Mouse (Mus musculus) embryonic facial prominence, embryonic 15.5 days (tissue): ENCODE results near the gene Nit2. TPM values are rescaled to one million over a fixed set of nuclear protein-coding genes. Genes with fewer than 3 reads are reported as not detected.

ENCODE experiments used
- ATAC-seq: fragments of 200-750 bp; cut with Nextera tagmentation; 2 replicates; pipeline ENCODE4 v1.8.0; 2017; ENCODE audit warnings: low read depth, moderate TSS enrichment; ENCODE audit not compliant: insufficient number of reproducible peaks, low FRiP score, low TSS enrichment
- H3K27ac ChIP-seq: fragments of 300-500 bp; sonication (generic); replicated peaks from 2 replicates; pipeline ENCODE4 v1.5.1; 2015; ENCODE audit warnings: mild to moderate bottlenecking, inconsistent platforms
- H3K27me3 ChIP-seq: fragments of 300-500 bp; sonication (generic); 2 replicates; pipeline ENCODE4 v1.6.1; 2015; ENCODE audit warnings: inconsistent platforms
- H3K36me3 ChIP-seq: fragments of 300-500 bp; sonication (generic); 2 replicates; pipeline ENCODE4 v1.6.1; 2015; ENCODE audit warnings: mild to moderate bottlenecking, inconsistent platforms
- H3K4me1 ChIP-seq: fragments of 300-500 bp; sonication (generic); 2 replicates; pipeline ENCODE4 v1.6.1; 2015; ENCODE audit warnings: inconsistent platforms
- H3K4me2 ChIP-seq: fragments of 300-500 bp; sonication (generic); replicated peaks from 2 replicates; pipeline ENCODE4 v1.6.1; 2015; ENCODE audit warnings: mild to moderate bottlenecking, inconsistent platforms
- H3K4me3 ChIP-seq: fragments of 300-500 bp; sonication (generic); replicated peaks from 2 replicates; pipeline ENCODE4 v1.5.1; 2015; ENCODE audit warnings: mild to moderate bottlenecking, inconsistent platforms
- H3K9ac ChIP-seq: fragments of 300-500 bp; sonication (generic); 2 replicates; pipeline ENCODE4 v1.6.1; 2015; ENCODE audit warnings: inconsistent platforms
- H3K9me3 ChIP-seq: fragments of 300-500 bp; sonication (generic); replicated peaks from 2 replicates; pipeline ENCODE4 v1.6.1; 2016; ENCODE audit warnings: inconsistent platforms
- WGBS: fragments of 180-500 bp; shearing (Covaris S2); methylation state at CpG from one replicate; pipeline ENCODE4 v1.1.7; 2015; 5-methylcytosine and 5-hydroxymethylcytosine counted together
- polyA plus RNA-seq: library from polyadenylated mRNA; unstranded; fragments of >200 nt; fragmentation: Nextera tagmentation; extraction: Ambion mirVana; gene quantifications from 2 replicates; pipeline ENCODE4 v1.2.1, GENCODE M21; 2015

Nit2 gene
- 79.6 and 88.6 TPM in 2 replicates for polyA plus RNA-seq

DNA sequence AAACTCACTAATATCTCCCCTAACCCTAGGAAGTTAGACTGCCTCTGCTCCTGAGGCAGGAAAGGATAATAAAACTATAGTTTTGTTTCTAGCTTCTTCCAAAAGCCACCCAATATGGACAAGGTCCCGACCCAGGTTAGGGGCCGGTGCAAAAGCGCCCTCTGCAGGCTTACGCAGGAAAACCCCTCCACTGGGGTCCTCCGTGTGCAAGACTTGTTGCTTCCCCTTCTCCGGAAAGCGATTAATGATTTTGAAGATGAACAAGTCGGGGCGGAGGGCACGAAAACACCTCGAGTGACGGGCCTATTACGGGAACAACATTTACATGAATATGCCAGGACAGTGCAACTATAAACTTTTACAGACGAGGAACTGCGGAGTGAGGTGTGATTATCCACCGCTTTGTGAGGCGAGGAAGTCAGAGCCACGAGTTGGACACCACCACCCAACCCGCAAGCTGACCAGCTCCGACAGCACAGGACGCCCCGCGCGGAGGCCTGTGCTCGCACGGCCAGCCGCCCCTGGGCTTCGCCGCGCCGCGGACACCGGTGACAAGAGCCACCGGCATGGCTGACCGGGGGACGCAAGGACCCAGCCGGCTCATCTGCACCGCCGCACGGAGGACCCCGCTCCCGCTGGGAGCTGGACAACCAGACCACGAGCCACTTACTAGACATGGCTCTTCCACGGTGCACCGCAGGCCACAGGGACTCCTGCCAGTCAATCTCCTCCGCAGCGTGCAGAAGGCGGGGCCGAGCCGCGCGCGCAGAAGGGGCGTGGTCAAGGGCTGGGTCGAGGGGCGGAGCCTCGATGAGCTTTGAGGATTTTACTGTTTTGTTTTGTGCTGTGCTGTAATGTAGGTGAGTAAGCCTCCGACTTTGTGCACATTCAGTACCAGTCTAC, at the start of gene Nit2:
TSS of gene Nit2 (minus strand) at position 731 of the 903 bp plus-strand sequence.
- under 1% methylated on average over 58 of the region's 58 CpGs for WGBS
- peak; percentile 97 for ATAC-seq
- Histone ChIP-seq H3K36me3 (peaks cover 38% of the 10 kb centered on the region), H3K4me1 (no peaks in the 10 kb centered on the region; the same call in 1 of the 2 replicates), H3K9ac (peak within 1 kb of the TSS; percentile 57), H3K4me2 (peak within 1 kb of the TSS; percentile 50), H3K4me3 (peak within 1 kb of the TSS; percentile 63), H3K27ac (peak within 1 kb of the TSS; percentile 87), H3K27me3 (no peaks in the 10 kb centered on the region), H3K9me3 (no peaks in the 10 kb centered on the region)

DNA sequence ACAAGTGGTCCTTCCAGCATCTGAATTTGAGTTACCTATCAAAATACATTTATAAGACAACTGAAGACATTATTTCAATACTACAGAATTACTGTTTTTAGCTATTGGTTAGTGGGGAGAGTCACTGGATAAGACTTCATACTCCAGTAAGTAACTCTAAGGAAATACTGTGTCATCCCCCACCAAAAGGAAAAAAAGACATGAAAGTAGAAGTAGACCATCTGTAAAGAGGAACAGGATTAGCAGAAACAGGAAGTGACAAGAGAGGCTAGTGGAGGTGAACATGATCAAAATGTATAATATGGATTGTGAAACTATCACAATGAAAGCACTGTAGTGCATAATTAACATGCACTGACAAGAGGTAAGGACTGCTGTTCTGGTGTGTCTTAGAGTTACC, 48.8 kb upstream of the Nit2 start:
- H3K4me1 ChIP-seq: no peaks in the 10 kb centered on the region
- peaks cover 42% of the 10 kb centered on the region for H3K36me3 ChIP-seq
- H3K27ac ChIP-seq: no peak overlapping the region
- no peak overlapping the region for H3K4me3 ChIP-seq
- H3K9ac ChIP-seq: no peak overlapping the region
- no peak overlapping the region for H3K4me2 ChIP-seq
- H3K27me3 ChIP-seq: no peaks in the 10 kb centered on the region
- ATAC-seq: no peak
- H3K9me3 ChIP-seq: no peaks in the 10 kb centered on the region

DNA sequence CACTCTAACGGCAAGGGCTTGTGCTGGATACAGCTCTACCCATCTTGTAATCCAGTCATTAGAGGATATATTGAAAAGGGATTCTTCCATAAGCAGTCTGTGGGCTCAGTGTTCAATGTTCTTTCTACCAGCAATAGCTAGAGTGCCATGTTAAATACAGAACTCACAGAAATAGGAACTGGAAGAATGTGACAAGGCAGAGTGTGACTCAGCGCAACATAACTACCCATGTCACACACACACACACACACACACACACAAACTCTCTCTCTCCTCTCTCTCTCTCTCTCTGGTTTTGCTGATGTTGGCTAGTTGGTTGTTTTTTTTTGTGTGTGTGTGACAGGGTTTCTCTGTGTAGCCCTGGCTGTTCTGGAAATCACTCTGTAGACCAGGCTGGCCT, 43.9 kb upstream of the Nit2 start:
- H3K4me3 ChIP-seq: no peak overlapping the region
- no peak for ATAC-seq
- H3K4me1 ChIP-seq: no peaks in the 10 kb centered on the region
- no peaks in the 10 kb centered on the region for H3K27me3 ChIP-seq
- peaks cover 32% of the 10 kb centered on the region for H3K36me3 ChIP-seq
- no peaks in the 10 kb centered on the region for H3K9me3 ChIP-seq
- H3K4me2 ChIP-seq: no peak overlapping the region
- H3K9ac ChIP-seq: no peak overlapping the region
- no peak overlapping the region for H3K27ac ChIP-seq
- 90% methylated on average over 2 of the region's 2 CpGs for WGBS

DNA sequence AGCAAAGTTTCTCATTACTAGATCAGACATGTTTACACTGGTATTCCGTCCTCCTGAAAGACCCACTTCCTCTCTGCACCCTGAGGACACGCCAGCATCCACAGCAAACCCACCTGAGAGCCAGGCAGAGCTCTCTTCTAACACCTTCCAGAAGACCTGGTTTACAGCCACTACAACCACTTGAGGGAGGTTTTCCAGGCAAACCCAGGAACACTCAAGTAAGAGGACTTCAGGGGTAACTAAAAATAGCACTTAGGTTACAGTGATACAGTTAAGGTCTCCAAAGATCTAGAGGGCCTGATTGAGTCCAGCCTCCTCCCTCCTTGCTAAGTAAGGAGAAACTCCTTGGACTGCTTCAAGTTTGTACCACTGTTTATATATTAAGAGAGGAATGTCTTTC, 41.2 kb upstream of the Nit2 start:
- no peak overlapping the region for H3K27ac ChIP-seq
- peaks cover 31% of the 10 kb centered on the region for H3K36me3 ChIP-seq
- no peaks in the 10 kb centered on the region for H3K27me3 ChIP-seq
- 73% methylated on average over 2 of the region's 2 CpGs for WGBS
- H3K9me3 ChIP-seq: no peaks in the 10 kb centered on the region
- no peaks in the 10 kb centered on the region for H3K4me1 ChIP-seq
- H3K9ac ChIP-seq: no peak overlapping the region
- ATAC-seq: no peak
- H3K4me3 ChIP-seq: no peak overlapping the region
- no peak overlapping the region for H3K4me2 ChIP-seq

DNA sequence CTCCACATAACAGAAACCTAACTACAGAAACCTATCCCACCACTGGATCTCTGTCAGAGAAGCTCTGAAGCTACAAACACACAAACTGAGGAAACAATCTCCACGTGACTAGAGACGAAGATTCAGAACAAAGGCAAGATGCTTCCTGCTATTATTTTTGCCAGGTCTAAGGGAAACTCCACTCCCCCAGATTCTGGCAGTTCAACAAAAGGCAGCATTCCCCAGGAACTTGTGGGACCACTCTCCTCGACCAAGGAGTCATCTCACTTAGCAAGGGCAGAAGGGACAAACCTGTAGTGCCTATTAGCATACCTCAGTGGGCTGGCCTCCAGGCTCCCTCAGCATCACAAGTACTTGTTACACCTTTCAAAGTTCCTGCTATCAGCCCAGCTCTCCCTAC, 30.1 kb upstream of the Nit2 start:
- 73% methylated on average over 3 of the region's 3 CpGs for WGBS
- Histone ChIP-seq H3K4me1 (no peaks in the 10 kb centered on the region), H3K4me3 (no peak overlapping the region), H3K27ac (no peak overlapping the region), H3K36me3 (peaks cover 41% of the 10 kb centered on the region), H3K9me3 (no peaks in the 10 kb centered on the region), H3K27me3 (no peaks in the 10 kb centered on the region), H3K4me2 (no peak overlapping the region), H3K9ac (no peak overlapping the region)
- no peak for ATAC-seq

DNA sequence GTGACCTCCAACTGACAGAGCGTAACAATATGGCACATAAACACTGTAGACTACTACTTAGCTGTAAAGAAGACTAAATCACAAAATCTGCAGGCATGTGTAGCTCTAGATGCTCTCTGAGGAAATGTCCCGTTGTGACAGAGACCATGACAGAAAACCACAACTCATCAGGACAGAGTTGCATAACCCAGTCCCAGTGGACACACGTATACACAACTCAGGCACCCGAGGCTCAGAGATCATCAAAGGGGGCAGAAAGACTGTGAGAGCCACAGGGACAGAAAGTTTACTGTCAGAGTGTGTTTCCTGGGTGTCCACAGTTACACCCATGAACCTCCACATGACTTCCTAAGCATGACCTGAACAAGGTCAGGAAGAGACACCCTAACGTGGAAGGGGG, 29.4 kb upstream of the Nit2 start:
- WGBS: 88% methylated on average over 5 of the region's 5 CpGs
- no peak overlapping the region for H3K9ac ChIP-seq
- H3K4me1 ChIP-seq: no peaks in the 10 kb centered on the region
- H3K9me3 ChIP-seq: no peaks in the 10 kb centered on the region
- H3K4me2 ChIP-seq: no peak overlapping the region
- peaks cover 47% of the 10 kb centered on the region for H3K36me3 ChIP-seq
- no peaks in the 10 kb centered on the region for H3K27me3 ChIP-seq
- no peak for ATAC-seq
- H3K4me3 ChIP-seq: no peak overlapping the region
- H3K27ac ChIP-seq: no peak overlapping the region

DNA sequence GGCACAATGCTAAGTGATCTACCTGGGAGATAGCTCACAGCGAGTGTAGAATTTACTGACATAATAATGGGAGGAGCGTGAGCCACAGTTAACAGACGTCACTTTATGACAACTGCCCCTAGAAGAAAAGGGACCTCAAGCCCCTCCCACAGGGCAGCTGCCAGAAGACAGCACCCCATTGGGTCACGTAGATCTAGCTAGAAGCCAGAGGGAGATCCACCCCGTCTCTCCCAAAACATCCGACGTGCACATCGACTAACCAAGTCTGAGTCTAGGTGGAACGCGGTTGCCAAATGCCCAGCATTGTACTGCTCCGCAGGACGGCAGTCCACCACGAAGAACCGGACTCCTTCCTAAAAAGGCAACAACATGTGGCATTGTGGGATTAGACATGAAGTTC, 24.1 kb upstream of the Nit2 start:
- Histone ChIP-seq H3K4me2 (no peak overlapping the region), H3K4me3 (no peak overlapping the region)
- 91% methylated on average over 14 of the region's 14 CpGs for WGBS

DNA sequence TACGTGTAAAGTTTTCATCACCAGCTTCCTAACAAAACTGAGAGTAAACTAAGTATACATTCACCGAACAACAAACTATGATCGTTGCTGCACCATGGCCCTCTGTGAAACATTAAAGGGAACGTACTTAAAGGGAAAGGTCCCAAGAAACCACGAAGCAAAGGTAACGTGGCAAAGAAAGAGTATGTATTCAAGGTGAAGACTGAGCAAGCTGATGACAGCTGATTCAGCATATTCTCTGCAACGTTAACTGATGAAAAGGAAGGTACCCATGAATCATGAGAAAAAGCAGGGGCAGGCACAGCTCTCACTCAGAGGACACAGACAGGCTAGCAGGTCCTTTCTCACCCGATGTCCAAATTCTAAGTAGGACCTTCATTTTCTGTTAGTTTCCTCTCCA, 23.2 kb upstream of the Nit2 start:
- Histone ChIP-seq H3K4me2 (no peak overlapping the region), H3K9ac (no peak overlapping the region), H3K4me1 (no peaks in the 10 kb centered on the region), H3K27me3 (no peaks in the 10 kb centered on the region), H3K27ac (no peak overlapping the region), H3K4me3 (no peak overlapping the region), H3K9me3 (no peaks in the 10 kb centered on the region), H3K36me3 (peaks cover 51% of the 10 kb centered on the region)
- no peak for ATAC-seq
- 91% methylated on average over 8 of the region's 8 CpGs for WGBS

More for the DNA sequence above, 24.1 kb upstream of the Nit2 start:
- Histone ChIP-seq H3K9me3 (no peaks in the 10 kb centered on the region), H3K4me1 (no peaks in the 10 kb centered on the region), H3K36me3 (peaks cover 47% of the 10 kb centered on the region), H3K27me3 (no peaks in the 10 kb centered on the region), H3K27ac (no peak overlapping the region), H3K9ac (no peak overlapping the region)
- no peak for ATAC-seq

DNA sequence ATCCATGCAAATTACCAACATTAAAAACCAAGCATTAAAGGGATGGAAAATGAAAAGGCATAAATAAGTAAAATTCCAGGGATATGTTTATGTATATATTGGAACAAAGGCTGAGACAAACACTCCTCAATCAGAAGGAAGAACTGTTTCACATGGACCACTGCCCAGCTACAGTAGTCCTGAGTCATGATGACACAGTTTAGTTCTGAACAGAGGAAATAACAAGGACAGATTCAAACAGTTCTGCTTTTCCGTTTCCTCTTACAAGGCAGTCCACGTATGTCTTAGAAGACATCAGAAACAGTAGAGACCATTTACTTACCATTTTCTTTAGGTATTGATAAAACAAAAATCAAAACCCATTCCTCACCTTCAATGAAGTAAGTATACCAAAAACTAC, 22.4 kb upstream of the Nit2 start:
- Histone ChIP-seq H3K4me3 (no peak overlapping the region), H3K4me2 (no peak overlapping the region), H3K9ac (no peak overlapping the region), H3K36me3 (peaks cover 45% of the 10 kb centered on the region), H3K9me3 (no peaks in the 10 kb centered on the region), H3K27me3 (no peaks in the 10 kb centered on the region), H3K27ac (no peak overlapping the region), H3K4me1 (no peaks in the 10 kb centered on the region)
- ATAC-seq: no peak
- WGBS: 86% methylated on average over 2 of the region's 2 CpGs

DNA sequence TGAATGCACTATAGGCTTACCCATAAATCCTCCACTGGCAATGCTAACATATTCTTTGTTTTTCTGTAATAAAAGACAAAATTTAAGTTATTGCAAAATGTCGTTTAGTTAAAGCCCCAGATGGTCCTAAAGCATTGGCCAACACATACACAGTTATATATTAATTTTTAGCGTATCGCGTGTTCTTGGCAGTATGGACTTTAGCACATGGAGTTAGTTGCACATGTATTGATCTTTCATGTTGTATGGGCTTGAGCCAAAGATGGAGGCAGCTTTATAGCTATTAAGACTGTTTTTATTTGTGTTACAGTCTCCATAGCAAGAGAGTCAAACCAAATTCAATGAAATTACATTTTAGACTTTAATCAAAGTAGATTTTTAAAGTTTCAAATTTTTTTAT, 19.5 kb upstream of the Nit2 start:
- Histone ChIP-seq H3K36me3 (peaks cover 58% of the 10 kb centered on the region), H3K4me1 (no peaks in the 10 kb centered on the region), H3K9ac (no peak overlapping the region), H3K4me2 (no peak overlapping the region), H3K27me3 (no peaks in the 10 kb centered on the region), H3K27ac (no peak overlapping the region), H3K4me3 (no peak overlapping the region), H3K9me3 (no peaks in the 10 kb centered on the region)
- no peak for ATAC-seq
- 93% methylated on average over 4 of the region's 4 CpGs for WGBS

DNA sequence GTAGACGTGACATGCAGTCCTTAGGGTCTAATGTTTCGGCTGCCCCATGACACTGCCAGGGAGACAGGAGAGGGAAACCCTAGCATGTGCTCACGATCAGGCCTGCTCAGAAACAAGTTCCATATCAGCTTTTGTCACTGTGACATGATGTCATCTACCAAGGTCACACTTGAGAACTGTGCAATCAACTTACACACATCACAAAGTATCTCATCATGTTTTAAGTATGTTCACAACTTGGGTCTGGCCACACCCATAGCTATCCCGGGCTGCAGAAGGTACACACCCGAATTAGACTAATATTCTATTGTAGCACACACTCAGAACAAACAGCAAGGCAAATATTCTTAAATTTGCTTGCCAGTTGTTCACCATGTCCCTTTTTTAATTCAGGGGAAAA, 14.9 kb upstream of the Nit2 start:
- Histone ChIP-seq H3K27me3 (no peaks in the 10 kb centered on the region), H3K36me3 (peaks cover 53% of the 10 kb centered on the region), H3K27ac (no peak overlapping the region), H3K9me3 (no peaks in the 10 kb centered on the region), H3K9ac (no peak overlapping the region), H3K4me2 (no peak overlapping the region), H3K4me1 (no peaks in the 10 kb centered on the region), H3K4me3 (no peak overlapping the region)
- WGBS: 83% methylated on average over 5 of the region's 5 CpGs
- no peak for ATAC-seq

DNA sequence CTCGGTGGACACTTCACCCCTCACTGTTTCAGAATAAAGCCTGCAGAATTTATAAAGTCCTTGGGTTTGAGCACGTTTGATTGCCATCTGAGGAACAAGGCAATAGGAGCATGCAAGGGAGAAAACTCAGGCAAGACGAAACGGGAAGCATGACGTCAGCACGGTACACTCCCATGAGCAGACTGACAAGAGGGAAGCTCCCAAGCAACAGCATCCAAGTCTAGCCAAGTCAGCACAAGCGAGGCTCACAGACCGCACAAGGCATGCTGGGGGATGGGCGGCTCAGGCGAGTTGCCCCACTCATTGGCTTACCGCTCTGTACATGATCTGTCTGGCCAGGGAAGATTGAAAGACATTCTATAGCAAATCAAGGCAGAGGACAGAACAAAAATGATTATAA, 14.0 kb upstream of the Nit2 start:
- Histone ChIP-seq H3K4me2 (no peak overlapping the region), H3K36me3 (peaks cover 59% of the 10 kb centered on the region), H3K27me3 (no peaks in the 10 kb centered on the region), H3K27ac (no peak overlapping the region), H3K4me3 (no peak overlapping the region), H3K9me3 (no peaks in the 10 kb centered on the region), H3K4me1 (no peaks in the 10 kb centered on the region), H3K9ac (no peak overlapping the region)
- WGBS: 74% methylated on average over 11 of the region's 11 CpGs
- ATAC-seq: no peak
